Mouse (Mus musculus): ENCODE measurements around the gene Rbm28. TPM values are rescaled to one million over a fixed set of nuclear protein-coding genes. Genes with fewer than 3 reads are reported as not detected.

Rbm28 gene
- polyA plus RNA-seq, 1 experiment from 2014 or later = 49.6 TPM

GRCm38 (mm10) chr6:29204932-29205614, 40.3 kb upstream of the Rbm28 start:
- WGBS = 55% methylated on average over 15 of the region's 15 CpGs
- Histone ChIP-seq H3K9me3 (ENCODE audit: control insufficient read depth, low read length) (no peaks in the 10 kb centered on the region), H3K4me2 (ENCODE audit: low read length) (no peak overlapping the region), H3K27me3 (replicated peaks; ENCODE audit: control insufficient read depth, insufficient read depth, low read length) (no peaks in the 10 kb centered on the region), H3K4me3 (replicated peaks; ENCODE audit: low read length) (no peak overlapping the region), H3K4me1 (replicated peaks; ENCODE audit: control insufficient read depth, insufficient read depth, low read length) (peaks cover 12% of the 10 kb centered on the region), H3K9ac (replicated peaks; ENCODE audit: low read depth, low read length) (no peak overlapping the region), H3K27ac (ENCODE audit: low read length) (no peak overlapping the region), H3K36me3 (ENCODE audit: control insufficient read depth, insufficient read depth) (no peaks in the 10 kb centered on the region; the same call in 1 of the 2 replicates)
- peak; percentile 43 for ATAC-seq

DNA sequence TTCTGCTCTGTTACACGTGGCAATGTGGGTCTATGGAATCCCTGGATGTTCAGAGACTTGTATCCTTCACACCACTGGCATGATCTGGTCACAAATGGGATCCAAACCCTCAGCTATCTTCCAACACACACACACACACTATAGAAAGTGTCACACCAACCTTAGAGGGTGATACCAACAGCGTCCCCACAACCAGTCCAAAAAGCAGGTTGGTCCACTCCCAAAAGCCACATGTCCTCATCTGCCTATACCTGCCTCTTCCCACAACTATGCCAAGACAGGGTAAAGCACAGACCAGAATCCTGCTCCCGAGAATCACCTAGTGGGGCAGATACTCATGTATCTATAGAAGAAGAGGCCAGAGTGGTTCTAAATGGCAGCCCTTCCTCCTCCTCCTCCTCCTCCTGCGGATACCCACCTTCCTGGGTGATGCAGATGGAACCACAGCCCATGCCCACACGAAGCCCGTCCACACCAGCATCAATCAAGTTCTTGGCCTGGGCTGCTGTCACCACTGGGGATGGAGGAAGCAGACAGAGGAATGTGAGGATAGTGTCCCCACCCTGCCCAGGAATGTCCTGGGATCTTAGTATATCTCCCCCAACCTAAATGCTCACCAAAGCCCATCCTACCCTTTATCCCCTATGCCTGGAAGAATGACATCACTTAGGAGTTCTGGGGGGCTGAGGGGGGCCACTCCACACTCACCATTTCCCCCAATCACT, 39.2 kb upstream of the Rbm28 start:
- WGBS = 91% methylated on average over 6 of the region's 6 CpGs
- peaks cover 3% of the 10 kb centered on the region for H3K4me1 ChIP-seq (replicated peaks; ENCODE audit: control insufficient read depth, insufficient read depth, low read length)
- no peak overlapping the region for H3K9ac ChIP-seq (replicated peaks; ENCODE audit: low read depth, low read length)
- no peaks in the 10 kb centered on the region; the same call in 1 of the 2 replicates for H3K36me3 ChIP-seq (ENCODE audit: control insufficient read depth, insufficient read depth)
- no peak for ATAC-seq
- no peaks in the 10 kb centered on the region for H3K27me3 ChIP-seq (replicated peaks; ENCODE audit: control insufficient read depth, insufficient read depth, low read length)
- no peaks in the 10 kb centered on the region for H3K9me3 ChIP-seq (ENCODE audit: control insufficient read depth, low read length)
- H3K27ac ChIP-seq (ENCODE audit: low read length) = no peak overlapping the region
- H3K4me2 ChIP-seq (ENCODE audit: low read length) = no peak overlapping the region
- no peak overlapping the region for H3K4me3 ChIP-seq (replicated peaks; ENCODE audit: low read length)

DNA sequence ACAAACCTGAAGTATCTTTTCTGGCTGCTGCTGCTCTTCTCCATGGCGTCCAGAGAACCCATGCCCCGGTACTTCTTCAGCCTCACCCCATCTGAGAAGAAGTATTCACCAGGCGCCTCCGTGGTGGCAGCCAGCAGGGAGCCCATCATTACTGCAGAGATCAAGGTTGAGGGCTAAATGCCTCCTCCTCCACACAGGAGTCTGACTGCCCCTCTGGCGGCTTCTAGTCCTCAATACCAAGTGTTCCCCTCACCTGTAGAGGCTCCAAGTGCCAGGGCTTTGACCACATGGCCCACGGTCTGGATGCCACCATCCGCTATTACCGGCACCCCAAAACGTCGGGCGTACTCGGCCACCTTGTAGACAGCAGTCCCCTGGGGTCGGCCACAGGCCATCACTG, 38.3 kb upstream of the Rbm28 start:
- no peak overlapping the region for H3K4me3 ChIP-seq (replicated peaks; ENCODE audit: low read length)
- no peak overlapping the region for H3K27ac ChIP-seq (ENCODE audit: low read length)
- H3K4me2 ChIP-seq (ENCODE audit: low read length) = no peak overlapping the region
- H3K9ac ChIP-seq (replicated peaks; ENCODE audit: low read depth, low read length) = no peak overlapping the region
- H3K27me3 ChIP-seq (replicated peaks; ENCODE audit: control insufficient read depth, insufficient read depth, low read length) = no peaks in the 10 kb centered on the region
- no peak for ATAC-seq
- no peaks in the 10 kb centered on the region for H3K9me3 ChIP-seq (ENCODE audit: control insufficient read depth, low read length)
- no peaks in the 10 kb centered on the region; the same call in 1 of the 2 replicates for H3K36me3 ChIP-seq (ENCODE audit: control insufficient read depth, insufficient read depth)
- WGBS = 90% methylated on average over 13 of the region's 13 CpGs
- H3K4me1 ChIP-seq (replicated peaks; ENCODE audit: control insufficient read depth, insufficient read depth, low read length) = peaks cover 8% of the 10 kb centered on the region

DNA sequence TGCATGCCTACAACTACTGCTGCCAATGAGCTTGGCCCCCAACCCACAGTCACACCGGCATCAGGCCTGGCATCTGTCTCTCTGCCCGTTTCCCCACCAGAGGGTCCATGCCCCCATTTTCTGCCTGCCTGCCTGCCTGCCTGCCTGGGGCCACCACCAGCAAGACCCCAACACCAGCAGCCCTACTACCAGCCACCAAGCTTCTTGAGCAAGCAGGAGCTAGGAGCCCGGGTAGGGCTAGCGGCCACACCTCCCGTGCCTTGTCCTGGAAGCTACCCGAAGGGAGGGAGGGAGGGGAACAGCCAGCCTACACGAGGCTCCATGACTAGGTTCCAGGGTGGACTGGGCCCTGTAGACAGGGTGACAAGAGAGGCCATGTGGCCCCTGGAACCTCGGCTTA, 37.2 kb upstream of the Rbm28 start:
- ATAC-seq = no peak
- Histone ChIP-seq H3K27ac (ENCODE audit: low read length) (no peak overlapping the region), H3K36me3 (ENCODE audit: control insufficient read depth, insufficient read depth) (no peaks in the 10 kb centered on the region; the same call in 1 of the 2 replicates), H3K4me3 (replicated peaks; ENCODE audit: low read length) (no peak overlapping the region), H3K9ac (replicated peaks; ENCODE audit: low read depth, low read length) (no peak overlapping the region), H3K4me1 (replicated peaks; ENCODE audit: control insufficient read depth, insufficient read depth, low read length) (peaks cover 10% of the 10 kb centered on the region), H3K4me2 (ENCODE audit: low read length) (no peak overlapping the region), H3K27me3 (replicated peaks; ENCODE audit: control insufficient read depth, insufficient read depth, low read length) (no peaks in the 10 kb centered on the region), H3K9me3 (ENCODE audit: control insufficient read depth, low read length) (no peaks in the 10 kb centered on the region)
- WGBS = 82% methylated on average over 8 of the region's 8 CpGs

- Histone ChIP-seq H3K36me3 (ENCODE audit: control insufficient read depth, insufficient read depth) (no peaks in the 10 kb centered on the region; the same call in 1 of the 2 replicates), H3K4me1 (replicated peaks; ENCODE audit: control insufficient read depth, insufficient read depth, low read length) (peaks cover 10% of the 10 kb centered on the region), H3K9me3 (ENCODE audit: control insufficient read depth, low read length) (no peaks in the 10 kb centered on the region), H3K4me2 (ENCODE audit: low read length) (no peak overlapping the region), H3K27ac (ENCODE audit: low read length) (no peak overlapping the region), H3K4me3 (replicated peaks; ENCODE audit: low read length) (no peak overlapping the region), H3K27me3 (replicated peaks; ENCODE audit: control insufficient read depth, insufficient read depth, low read length) (no peaks in the 10 kb centered on the region), H3K9ac (replicated peaks; ENCODE audit: low read depth, low read length) (no peak overlapping the region)
- WGBS = 91% methylated on average over 5 of the region's 5 CpGs
- no peak for ATAC-seq
These were observed 36.5 kb upstream of the Rbm28 start for GRCm38 (mm10) chr6:29201341-29201740.

DNA sequence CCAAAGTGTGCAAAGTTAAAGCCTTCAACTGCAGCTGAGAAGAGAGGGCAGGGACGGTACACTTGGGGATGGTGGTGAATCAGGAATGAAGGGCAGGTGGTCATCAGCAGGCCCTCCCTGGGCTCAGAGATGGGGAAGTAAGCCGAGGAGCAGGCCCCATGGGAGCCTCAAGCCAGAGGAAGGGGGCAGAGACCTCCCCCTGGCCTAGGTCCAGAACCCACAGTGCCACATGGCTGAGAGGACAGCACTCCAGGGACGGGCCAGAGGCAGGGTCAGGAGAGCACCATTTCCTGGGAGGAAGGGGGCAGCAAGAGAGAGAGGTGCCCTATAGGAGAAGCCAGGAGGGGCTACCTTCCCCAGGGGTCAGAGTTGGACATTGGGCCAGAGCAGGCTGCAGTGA, 35.7 kb upstream of the Rbm28 start:
- WGBS = 77% methylated on average over 3 of the region's 3 CpGs
- Histone ChIP-seq H3K36me3 (ENCODE audit: control insufficient read depth, insufficient read depth) (no peaks in the 10 kb centered on the region; the same call in 1 of the 2 replicates), H3K9ac (replicated peaks; ENCODE audit: low read depth, low read length) (no peak overlapping the region), H3K9me3 (ENCODE audit: control insufficient read depth, low read length) (no peaks in the 10 kb centered on the region), H3K4me1 (replicated peaks; ENCODE audit: control insufficient read depth, insufficient read depth, low read length) (peaks cover 10% of the 10 kb centered on the region), H3K27me3 (replicated peaks; ENCODE audit: control insufficient read depth, insufficient read depth, low read length) (no peaks in the 10 kb centered on the region), H3K4me2 (ENCODE audit: low read length) (no peak overlapping the region), H3K4me3 (replicated peaks; ENCODE audit: low read length) (no peak overlapping the region), H3K27ac (ENCODE audit: low read length) (no peak overlapping the region)
- ATAC-seq = no peak

DNA sequence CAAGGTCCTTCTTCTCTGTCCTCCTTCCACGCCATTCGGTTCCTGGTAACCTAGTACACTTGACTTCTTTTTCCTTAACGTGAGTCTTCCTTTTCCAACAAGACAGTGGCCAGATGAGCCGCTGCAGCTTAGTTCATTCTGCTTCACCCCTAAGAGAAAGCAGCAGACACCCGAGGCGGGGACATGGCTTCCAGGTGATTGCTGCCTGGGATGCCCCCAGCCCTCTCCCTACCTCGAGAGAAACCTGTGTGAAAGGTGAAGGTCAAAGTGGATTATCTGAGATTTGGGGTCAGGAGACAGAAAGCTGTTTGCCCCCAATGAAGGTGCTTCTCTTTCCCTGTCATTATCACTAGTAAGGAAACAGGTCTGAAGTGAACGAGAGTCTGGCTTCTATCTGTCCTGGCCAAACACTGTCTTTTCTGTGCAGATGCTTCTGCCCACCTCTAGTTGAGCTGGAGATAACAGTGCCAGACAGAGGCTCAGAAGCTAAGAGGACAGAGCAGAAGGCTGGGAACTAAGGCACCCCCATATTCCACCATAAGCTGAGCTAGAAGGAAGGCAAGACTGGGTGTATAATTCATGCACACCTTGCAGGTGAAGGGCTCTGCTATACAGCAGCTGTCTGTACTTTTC, 34.5 kb upstream of the Rbm28 start:
- H3K4me1 ChIP-seq (replicated peaks; ENCODE audit: control insufficient read depth, insufficient read depth, low read length) = peaks cover 10% of the 10 kb centered on the region
- no peaks in the 10 kb centered on the region for H3K9me3 ChIP-seq (ENCODE audit: control insufficient read depth, low read length)
- WGBS = 49% methylated on average over 8 of the region's 8 CpGs
- H3K36me3 ChIP-seq (ENCODE audit: control insufficient read depth, insufficient read depth) = no peaks in the 10 kb centered on the region; the same call in 1 of the 2 replicates
- H3K4me2 ChIP-seq (ENCODE audit: low read length) = peak overlapping the region; percentile 52
- peak overlapping the region; percentile 10; the same call in 1 of the 2 replicates for H3K9ac ChIP-seq (replicated peaks; ENCODE audit: low read depth, low read length)
- H3K4me3 ChIP-seq (replicated peaks; ENCODE audit: low read length) = peak overlapping the region; percentile 31; the same call in 1 of the 2 replicates
- H3K27me3 ChIP-seq (replicated peaks; ENCODE audit: control insufficient read depth, insufficient read depth, low read length) = no peaks in the 10 kb centered on the region
- no peak for ATAC-seq
- no peak overlapping the region for H3K27ac ChIP-seq (ENCODE audit: low read length)

DNA sequence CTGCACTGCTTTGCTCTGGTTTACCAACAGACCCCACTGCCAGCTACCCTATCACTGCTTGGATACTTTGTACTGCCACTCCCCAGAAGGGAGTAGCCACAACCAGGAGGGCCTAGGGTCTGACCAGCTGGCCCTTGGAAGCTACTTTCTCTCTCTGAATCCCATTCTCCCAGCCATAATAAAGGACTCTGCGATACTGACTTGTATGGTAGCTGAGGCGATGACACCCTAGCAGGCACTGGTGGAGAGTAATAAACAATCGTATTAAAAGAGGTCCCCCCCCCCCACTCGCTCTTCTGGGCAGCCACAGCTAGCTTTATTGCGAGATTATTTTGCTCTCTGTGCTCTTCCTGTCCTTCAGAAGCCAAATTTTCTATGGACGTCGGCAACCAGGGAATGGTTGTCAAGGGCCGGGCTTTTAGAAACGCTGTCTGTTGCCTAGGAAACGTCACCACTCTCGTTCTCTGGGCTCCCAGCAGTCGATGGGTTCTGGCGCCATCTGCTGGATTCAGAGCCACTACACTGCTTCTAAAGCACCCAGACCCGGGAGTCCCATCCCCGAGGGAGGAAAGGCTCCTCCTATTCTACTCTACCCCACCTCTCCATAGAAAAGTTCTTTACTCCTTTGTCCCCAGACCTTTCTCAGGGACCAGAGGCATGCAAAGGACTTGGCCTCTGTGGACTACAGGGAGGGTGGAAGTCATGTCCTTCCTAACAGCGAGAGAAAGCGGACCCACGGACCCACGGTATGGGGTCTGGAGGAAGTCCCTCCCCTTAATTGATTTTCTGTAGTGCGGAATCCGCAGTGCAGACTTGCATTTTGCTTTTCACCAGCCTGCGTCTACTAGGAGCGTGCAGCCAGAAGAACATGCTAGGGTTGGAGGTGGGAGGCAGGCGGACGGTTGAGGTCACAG, 33.8 kb upstream of the Rbm28 start:
- Histone ChIP-seq H3K4me3 (replicated peaks; ENCODE audit: low read length) (peak overlapping the region; percentile 31), H3K27ac (ENCODE audit: low read length) (no peak overlapping the region), H3K9me3 (ENCODE audit: control insufficient read depth, low read length) (no peaks in the 10 kb centered on the region), H3K27me3 (replicated peaks; ENCODE audit: control insufficient read depth, insufficient read depth, low read length) (no peaks in the 10 kb centered on the region), H3K36me3 (ENCODE audit: control insufficient read depth, insufficient read depth) (no peaks in the 10 kb centered on the region; the same call in 1 of the 2 replicates), H3K9ac (replicated peaks; ENCODE audit: low read depth, low read length) (peak overlapping the region; percentile 23), H3K4me2 (ENCODE audit: low read length) (peak overlapping the region; percentile 52), H3K4me1 (replicated peaks; ENCODE audit: control insufficient read depth, insufficient read depth, low read length) (peaks cover 10% of the 10 kb centered on the region)
- peak; percentile 95 for ATAC-seq
- WGBS = 11% methylated on average over 25 of the region's 25 CpGs
